Mouse (Mus musculus) C2C12 (cell line): Measurements from ENCODE around the gene Hoxb7.

Experiments used
- CEBPB ChIP-seq: IDR thresholded peaks from one replicate; pipeline ENCODE4 v1.6.1; 2011; ENCODE audit warnings: low read depth, mild to moderate bottlenecking, control low read depth, moderate library complexity
- CTCF ChIP-seq: IDR thresholded peaks from one replicate; pipeline ENCODE4 v1.5.1; 2011; ENCODE audit not compliant: control insufficient read depth, insufficient read depth, insufficient read length
- MAX ChIP-seq: IDR thresholded peaks from one replicate; pipeline ENCODE4 v1.6.1; 2011; ENCODE audit warnings: mild to moderate bottlenecking, control low read depth

- TF ChIP-seq CTCF (no peak), CEBPB (no peak), MAX (no peak)
These were observed 46.2 kb downstream of the Hoxb7 start for GRCm38 (mm10) chr11:96332618-96333032.
